Mouse (Mus musculus) Patski (cell line): Measurements from ENCODE around the gene Rhou. TPM values are rescaled to one million over a fixed set of nuclear protein-coding genes. Genes with fewer than 3 reads are reported as not detected.

Source experiments
- ATAC-seq: fragments of 100-300 bp; one replicate; pipeline ENCODE4 v1.8.0; 2021
- CTCF ChIA-PET: fragments of 350-600 bp; sonication (Branson Sonifier 250); formaldehyde crosslinking; loops from one replicate; lab custom pipeline; 2022; ENCODE audit warnings: inconsistent platforms; lab: Charles Lee
- POLR2A ChIA-PET: fragments of 350-600 bp; sonication (Branson Sonifier 250); formaldehyde crosslinking; loops from one replicate; lab custom pipeline; 2022; ENCODE audit warnings: antibody characterized with exemption, inconsistent platforms; lab: Charles Lee
- DNase-seq: peaks from one replicate; pipeline ENCODE4 v3.0.0-alpha.2; 2011; ENCODE audit warnings: low read depth, low spot score
- H3K27me3 ChIP-seq: fragments of 371-371 bp; one replicate; pipeline ENCODE4 v1.5.1; 2021
- CTCF ChIP-seq: fragments of 100-300 bp; IDR thresholded peaks from one replicate; pipeline ENCODE4 v1.5.1; 2021
- in situ Hi-C: fragments of 300-500 bp; cut with MboI; formaldehyde crosslinking; loops from 3 replicates; pipeline ENCODE4 v1.11.1; 2018; ENCODE audit warnings: low pct_unique_long_range_greater_than_20kb, mixed read lengths
- polyA plus RNA-seq: library from polyadenylated mRNA; unstranded; gene quantifications from one replicate; pipeline ENCODE4 v1.2.3, GENCODE M21; 2021

The Rhou gene
- polyA plus RNA-seq, 1 experiment from 2014 or later: 73.3 TPM

DNA sequence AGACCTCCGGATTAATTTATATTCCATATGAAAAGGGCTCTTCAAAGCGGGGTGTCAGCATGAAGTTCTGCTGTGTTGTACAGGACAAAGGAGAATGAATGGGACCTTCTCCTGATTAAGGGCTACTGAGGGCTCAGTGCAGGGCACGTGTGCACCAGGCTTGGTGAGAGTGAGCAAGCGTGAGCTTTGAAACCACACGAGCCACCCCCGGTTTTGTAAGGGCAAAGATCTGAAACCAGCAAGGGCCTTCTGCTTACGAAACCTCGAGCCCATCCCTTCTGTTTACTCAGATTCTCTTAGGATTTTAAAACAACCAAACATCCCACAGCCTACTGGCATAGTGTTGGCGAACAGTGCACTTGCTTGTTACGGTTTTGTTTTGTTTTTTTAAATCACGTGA, 7.8 kb downstream of the Rhou start:
- ATAC-seq (no peak), DNase-seq (no peak)
- CTCF ChIA-PET: interaction anchor here (1.9 to 2.1 kb wide), 3 partner anchors 10 to 107 kb away, joined by 4 to 6 read pairs (median 4); no protein-coding TSS in a partner anchor
- POLR2A ChIA-PET: interaction anchor here (0.9 to 1.8 kb wide), 2 partner anchors 8 to 107 kb away, joined by 3 to 5 read pairs; partner anchors contain the start of gene Rhou
- H3K27me3 ChIP-seq: no peaks in the 10 kb centered on the region
- in situ Hi-C loops: no loop called here
- no peak for TF ChIP-seq CTCF

DNA sequence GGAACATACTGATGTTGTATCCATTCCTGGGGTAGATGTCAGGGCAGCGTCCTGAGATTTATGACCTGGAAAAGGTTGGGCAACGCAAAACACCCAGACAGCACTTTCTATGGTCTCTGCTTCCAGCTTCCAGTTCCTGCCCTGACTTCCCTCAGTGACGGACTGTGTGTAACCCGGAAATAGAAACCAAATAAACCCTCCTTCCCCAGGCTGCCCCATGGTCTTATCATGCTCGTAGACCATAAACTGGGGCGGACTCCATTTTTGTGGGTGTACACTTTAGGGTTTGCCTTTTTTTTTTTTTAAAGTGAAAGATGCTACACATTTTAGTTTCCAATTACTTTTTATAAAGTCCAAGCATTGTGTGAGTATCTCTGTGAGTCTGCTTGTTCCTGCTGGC, 11.9 kb downstream of the Rhou start:
- TF ChIP-seq CTCF: no peak
- ChIA-PET CTCF (interaction anchor here (1.4 kb wide), 1 partner anchor 12 kb away, joined by 4 read pairs; no protein-coding TSS in a partner anchor), POLR2A (interaction anchor here (0.8 to 1.3 kb wide), 2 partner anchors 8 to 11 kb away, joined by 3 read pairs; no protein-coding TSS in a partner anchor)
- no peak for DNase-seq
- in situ Hi-C loops: no loop called here
- H3K27me3 ChIP-seq: no peaks in the 10 kb centered on the region
- ATAC-seq: no peak

DNA sequence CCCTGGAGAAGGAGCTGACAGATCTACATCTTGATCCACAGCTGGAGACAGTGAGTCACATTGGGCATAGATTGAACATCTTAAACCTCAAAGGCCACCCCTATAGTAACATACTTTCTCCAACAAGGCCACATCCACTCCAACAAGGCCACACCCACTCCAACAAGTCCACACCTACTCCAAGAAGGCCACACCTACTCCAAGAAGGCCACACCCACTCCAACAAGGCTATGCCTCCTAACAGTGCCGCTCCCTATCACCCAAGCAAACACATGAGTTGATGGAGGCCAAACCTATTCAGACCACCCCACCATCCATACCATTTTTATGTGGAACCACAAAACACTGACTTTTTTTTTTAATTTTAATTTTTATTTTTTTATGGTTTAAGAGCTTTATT, 13.1 kb downstream of the Rhou start:
- ChIA-PET CTCF (interaction anchor here (0.8 to 2.0 kb wide), 4 partner anchors 10 to 102 kb away, joined by 3 to 5 read pairs (median 4); no protein-coding TSS in a partner anchor), POLR2A (interaction anchor here (1.5 kb wide), 1 partner anchor 11 kb away, joined by 3 read pairs; no protein-coding TSS in a partner anchor)
- no peak for TF ChIP-seq CTCF
- H3K27me3 ChIP-seq: no peaks in the 10 kb centered on the region
- ATAC-seq (no peak), DNase-seq (no peak)
- in situ Hi-C loops: no loop called here

DNA sequence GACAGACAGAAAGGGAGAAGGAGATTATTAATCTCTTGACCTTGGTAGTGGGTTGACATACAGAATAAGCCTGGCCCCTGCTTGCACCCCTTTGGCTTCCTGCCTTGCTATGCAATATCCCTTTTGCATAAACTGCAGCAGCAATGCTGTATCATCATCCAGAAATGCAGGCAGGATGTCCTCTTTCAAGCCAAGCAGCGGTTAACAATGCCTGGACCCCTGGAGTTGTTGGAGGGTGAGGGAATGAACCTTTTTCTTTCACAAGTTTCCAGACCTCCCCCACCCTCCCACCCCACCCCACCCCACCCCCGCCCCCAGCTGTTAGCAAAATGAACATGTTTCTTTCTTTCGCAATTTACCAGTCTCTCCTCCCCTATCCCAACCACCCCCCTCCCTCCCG, 15.0 kb downstream of the Rhou start:
- no peak for DNase-seq
- in situ Hi-C loops: no loop called here
- ChIA-PET POLR2A (no interaction called here), CTCF (no interaction called here)
- no peak for ATAC-seq
- TF ChIP-seq CTCF: no peak
- H3K27me3 ChIP-seq: no peaks in the 10 kb centered on the region

DNA sequence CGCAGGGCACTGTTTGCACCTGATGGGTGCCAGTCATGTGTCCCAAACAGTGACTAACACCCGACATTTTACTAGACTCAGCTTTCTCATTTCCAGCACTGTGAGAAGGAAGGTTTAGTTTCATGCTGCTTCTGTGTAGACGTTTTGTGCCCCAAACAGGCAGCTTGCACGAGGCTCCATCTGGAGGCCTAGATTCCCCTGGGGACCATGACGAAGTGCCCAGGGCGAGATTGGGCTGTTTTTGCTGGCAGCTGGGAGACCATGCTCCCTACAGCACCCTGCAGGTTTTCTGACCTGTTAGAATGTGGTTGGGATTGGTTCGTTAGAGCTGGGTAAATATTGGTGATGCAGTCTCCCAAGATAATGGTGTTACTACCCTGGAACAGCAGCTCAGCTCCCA, 17.0 kb downstream of the Rhou start:
- no peak for ATAC-seq
- in situ Hi-C loops: no loop called here
- no peak for DNase-seq
- ChIA-PET CTCF (interaction anchor here (1.5 to 2.5 kb wide), 2 partner anchors 9 to 18 kb away, joined by 4 to 6 read pairs; partner anchors contain the start of gene Rhou), POLR2A (no interaction called here)
- H3K27me3 ChIP-seq: no peaks in the 10 kb centered on the region
- no peak for TF ChIP-seq CTCF

DNA sequence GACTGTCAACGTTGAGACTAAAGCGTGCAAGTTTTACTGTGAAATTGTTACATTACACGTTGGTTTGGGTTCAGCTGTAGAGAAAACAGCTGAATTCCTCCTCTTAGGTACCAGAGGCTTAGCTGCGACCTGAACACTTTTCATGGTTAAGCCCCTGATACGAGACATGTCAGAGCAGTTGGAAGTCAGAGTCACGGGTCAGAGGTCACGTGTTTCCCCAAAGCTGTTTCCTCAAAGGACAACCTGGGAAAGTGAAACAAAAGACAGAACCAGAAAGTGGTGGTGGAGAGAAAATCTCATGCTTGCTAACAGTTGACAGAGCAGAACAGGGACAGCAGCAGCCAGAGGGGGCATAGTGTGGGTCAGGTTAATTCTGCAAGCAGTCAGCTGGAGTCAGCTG, 17.7 kb downstream of the Rhou start:
- ATAC-seq (no peak), DNase-seq (no peak)
- no peaks in the 10 kb centered on the region for H3K27me3 ChIP-seq
- TF ChIP-seq CTCF: no peak
- CTCF ChIA-PET: interaction anchor here (1.0 to 2.5 kb wide), 3 partner anchors 10 to 98 kb away, joined by 3 to 6 read pairs (median 4); partner anchors contain the start of gene Rhou
- POLR2A ChIA-PET: interaction anchor here (0.6 kb wide), 1 partner anchor 28 kb away, joined by 4 read pairs; no protein-coding TSS in a partner anchor
- in situ Hi-C loops: no loop called here

DNA sequence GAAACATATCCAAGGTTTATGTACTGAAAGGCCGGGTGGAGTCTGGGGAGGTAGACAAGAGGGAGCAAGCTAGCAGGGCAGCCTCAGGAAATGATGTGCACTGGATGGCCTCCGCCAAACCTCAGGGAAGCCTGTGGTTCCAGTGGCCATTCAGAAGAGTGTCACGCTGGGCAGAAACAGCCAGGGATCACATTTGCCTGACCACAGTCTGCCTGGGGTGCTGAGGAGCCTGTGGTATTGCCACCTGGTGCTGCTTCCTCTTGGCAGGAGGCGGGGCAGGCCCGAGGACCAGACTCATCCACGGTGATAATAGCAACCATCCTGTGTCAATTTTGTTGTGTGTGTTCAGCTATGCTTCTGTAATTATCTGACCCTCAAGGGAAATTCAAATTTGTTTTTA, 18.9 kb downstream of the Rhou start:
- DNase-seq: no peak
- H3K27me3 ChIP-seq: no peaks in the 10 kb centered on the region
- ChIA-PET CTCF (interaction anchor here (2.5 kb wide), 1 partner anchor 11 kb away, joined by 6 read pairs; no protein-coding TSS in a partner anchor), POLR2A (no interaction called here)
- TF ChIP-seq CTCF: no peak
- in situ Hi-C loops: no loop called here
- no peak for ATAC-seq

DNA sequence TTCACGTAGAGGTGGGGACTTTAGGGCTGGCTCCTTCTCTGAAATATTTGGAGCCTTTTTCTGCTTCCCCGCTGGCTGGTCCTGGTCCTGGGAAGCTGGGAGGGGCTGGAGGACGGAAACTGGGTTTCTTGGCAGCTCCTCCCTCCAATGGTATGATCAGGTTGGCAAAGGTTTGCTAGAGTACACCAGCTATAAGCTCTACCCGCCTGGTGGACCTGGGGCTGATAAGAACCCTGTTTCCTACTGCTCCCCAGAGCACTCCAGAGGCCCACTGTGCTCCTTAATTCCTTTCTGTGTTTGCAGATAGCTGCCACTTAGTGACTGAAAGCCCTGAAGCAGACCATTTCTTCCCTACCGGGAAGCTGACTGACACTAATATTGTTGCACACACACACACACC, 21.9 kb downstream of the Rhou start:
- no peaks in the 10 kb centered on the region for H3K27me3 ChIP-seq
- in situ Hi-C loops: no loop called here
- no peak for TF ChIP-seq CTCF
- POLR2A ChIA-PET: no interaction called here
- ATAC-seq: no peak
- CTCF ChIA-PET: no interaction called here
- no peak for DNase-seq

DNA sequence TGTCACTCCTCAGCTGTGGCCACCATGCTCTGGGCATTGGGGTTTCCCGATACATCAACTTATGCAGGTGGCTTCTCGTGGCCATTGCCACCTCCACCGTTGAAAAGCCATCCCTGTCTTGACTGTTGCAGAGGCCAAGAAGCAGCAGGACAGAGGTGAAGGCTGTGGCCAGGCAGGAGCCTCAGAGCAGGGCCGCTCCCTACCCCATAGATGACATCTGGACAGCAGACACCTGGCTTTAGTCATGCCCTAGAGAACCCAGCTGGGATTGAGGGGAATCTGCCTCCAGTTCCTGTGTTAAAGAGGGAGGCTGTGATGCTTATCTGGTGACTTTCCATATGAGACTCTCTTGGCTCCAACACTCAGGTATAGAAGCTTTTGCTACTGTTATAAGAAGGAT, 24.7 kb downstream of the Rhou start:
- in situ Hi-C loops: no loop called here
- TF ChIP-seq CTCF: no peak
- no peak for DNase-seq
- no peaks in the 10 kb centered on the region for H3K27me3 ChIP-seq
- POLR2A ChIA-PET: no interaction called here
- CTCF ChIA-PET: no interaction called here
- no peak for ATAC-seq

DNA sequence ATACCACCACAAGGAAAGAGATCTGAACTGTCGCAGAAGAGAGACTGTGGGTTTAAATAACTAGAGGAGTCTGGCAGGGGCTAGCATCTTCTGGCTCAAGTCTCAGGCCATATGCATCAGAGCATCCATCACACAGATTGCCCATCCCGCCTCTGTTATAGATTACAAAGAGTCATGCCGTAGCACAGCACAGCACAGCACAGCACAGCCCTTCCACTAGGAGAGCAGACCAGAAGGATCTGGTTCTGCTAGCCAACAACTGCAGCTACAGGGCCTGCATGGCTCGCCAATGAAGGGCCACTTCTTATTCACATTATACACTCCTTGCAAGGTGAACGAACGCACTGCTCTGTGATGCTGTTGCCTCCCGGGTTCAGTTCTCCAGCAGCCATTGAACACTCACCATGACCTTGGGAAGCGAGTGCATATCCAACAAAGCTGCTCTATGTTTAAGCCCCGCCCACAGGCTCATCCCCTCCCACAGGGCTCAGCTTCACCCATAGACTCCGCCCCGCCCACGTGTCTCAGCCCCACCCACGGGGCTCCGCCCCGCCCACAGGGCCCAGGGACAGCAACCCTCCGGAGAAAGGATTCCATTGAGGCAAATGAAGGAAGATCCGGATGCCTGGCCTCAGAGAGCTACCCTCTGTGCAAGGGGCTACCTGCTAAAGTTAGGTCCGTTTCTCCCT, 28.5 kb downstream of the Rhou start:
- POLR2A ChIA-PET: no interaction called here
- in situ Hi-C loops: no loop called here
- no peak for ATAC-seq
- DNase-seq: no peak
- no peaks in the 10 kb centered on the region for H3K27me3 ChIP-seq
- TF ChIP-seq CTCF: no peak
- CTCF ChIA-PET: interaction anchor here (0.7 kb wide), 1 partner anchor 38 kb away, joined by 3 read pairs; no protein-coding TSS in a partner anchor

DNA sequence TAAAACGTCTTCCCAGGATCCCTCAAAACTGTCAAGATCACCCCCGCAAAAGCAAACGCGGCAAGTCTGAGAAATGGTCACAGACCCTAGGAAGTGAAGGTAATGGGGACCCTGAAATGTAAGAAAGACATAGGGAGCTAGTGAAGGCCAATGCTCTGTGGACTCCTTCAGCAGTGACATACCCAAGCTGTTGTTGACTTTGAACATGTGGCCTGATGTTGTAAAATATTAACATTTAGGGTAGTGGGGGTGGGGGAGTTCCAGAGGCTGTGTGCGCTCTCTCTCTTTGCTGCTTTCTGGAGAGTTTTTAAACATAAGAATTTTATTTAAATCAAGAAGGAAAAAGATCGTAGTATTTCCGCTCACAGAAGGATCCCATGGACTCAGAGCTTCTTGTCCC, 29.6 kb downstream of the Rhou start:
- no peak for ATAC-seq
- DNase-seq: no peak
- TF ChIP-seq CTCF: no peak
- CTCF ChIA-PET: interaction anchor here (1.6 kb wide), 1 partner anchor 46 kb away, joined by 4 read pairs; no protein-coding TSS in a partner anchor
- POLR2A ChIA-PET: no interaction called here
- no peaks in the 10 kb centered on the region for H3K27me3 ChIP-seq
- in situ Hi-C loops: no loop called here
